28 mouse cellular contexts compared by ENCODE assay signal in genomic region chr11:116212847-116213246, GRCm38 (mm10).
"Had no signal": no experiment of that assay in that cellular context is flagged by ENCODE, and none has a peak within 500 bp of the region (broad histone marks: within the 10 kb centered on the region; RNA-seq: fewer than 3 reads in every experiment).

No protein-coding gene starts in this region.

- ATAC-seq: forebrain, embryonic 13.5 days; forebrain, embryonic 14.5 days; forebrain, embryonic 15.5 days; forebrain, embryonic 16.5 days; forebrain, postnatal 0 days had no signal

- H3K9me3 ChIP-seq: embryonic facial prominence, embryonic 10.5 days; embryonic facial prominence, embryonic 12.5 days; embryonic facial prominence, embryonic 13.5 days; embryonic facial prominence, embryonic 15.5 days; forebrain, embryonic 10.5 days; forebrain, embryonic 12.5 days; forebrain, embryonic 13.5 days; forebrain, embryonic 15.5 days had no signal

- H3K27me3 ChIP-seq: embryonic facial prominence, embryonic 12.5 days; embryonic facial prominence, embryonic 13.5 days; embryonic facial prominence, embryonic 15.5 days; forebrain, embryonic 12.5 days; forebrain, embryonic 13.5 days; forebrain, embryonic 15.5 days had no signal

- H3K4me2 ChIP-seq: embryonic facial prominence, embryonic 12.5 days; embryonic facial prominence, embryonic 13.5 days; embryonic facial prominence, embryonic 15.5 days; forebrain, embryonic 12.5 days; forebrain, embryonic 13.5 days; forebrain, embryonic 15.5 days had no signal

- H3K27ac ChIP-seq: embryonic facial prominence, embryonic 10.5 days; embryonic facial prominence, embryonic 12.5 days; embryonic facial prominence, embryonic 13.5 days; embryonic facial prominence, embryonic 15.5 days; forebrain, embryonic 10.5 days; forebrain, embryonic 12.5 days; forebrain, embryonic 13.5 days; forebrain, embryonic 15.5 days; gastrocnemius, adult 2 months had no signal

- H3K9ac ChIP-seq: embryonic facial prominence, embryonic 12.5 days; embryonic facial prominence, embryonic 13.5 days; embryonic facial prominence, embryonic 15.5 days; forebrain, embryonic 12.5 days; forebrain, embryonic 13.5 days; forebrain, embryonic 15.5 days; forebrain, postnatal 0 days had no signal

- H3K4me3 ChIP-seq: embryonic facial prominence, embryonic 10.5 days; embryonic facial prominence, embryonic 12.5 days; embryonic facial prominence, embryonic 13.5 days; embryonic facial prominence, embryonic 15.5 days; erythroblast, embryonic 14.5 days; forebrain, embryonic 10.5 days; forebrain, embryonic 12.5 days; forebrain, embryonic 13.5 days; forebrain, embryonic 15.5 days; gastrocnemius, adult 2 months had no signal

- H3K4me1 ChIP-seq: embryonic facial prominence, embryonic 10.5 days; embryonic facial prominence, embryonic 12.5 days; embryonic facial prominence, embryonic 13.5 days; forebrain, embryonic 10.5 days; forebrain, embryonic 12.5 days; forebrain, embryonic 13.5 days; forebrain, embryonic 15.5 days had no signal

- H3K36me3 ChIP-seq: embryonic facial prominence, embryonic 12.5 days; embryonic facial prominence, embryonic 15.5 days; forebrain, embryonic 10.5 days; forebrain, embryonic 12.5 days; forebrain, embryonic 15.5 days had no signal

- DNase-seq: cerebellum, adult 2 months; cerebellum, adult 8-10 months; cerebellum, adult 9-10 months; cerebellum, adult 9-11 months; cerebellum, postnatal 10 days; cerebellum, postnatal 14 days; cerebellum, postnatal 25 days; cerebellum, postnatal 36 days; embryo, embryonic 11 days; forebrain, postnatal 0 days; gastrocnemius, adult 2 months; gastrocnemius, postnatal 10 days; gastrocnemius, postnatal 14 days; gastrocnemius, postnatal 25 days; gastrocnemius, postnatal 36 days; heart, adult 11 months; heart, adult 18-20 months had no signal
